Mouse (Mus musculus): ENCODE measurements around the gene Dpagt1. TPM values are rescaled to one million over a fixed set of nuclear protein-coding genes. Genes with fewer than 3 reads are reported as not detected.

The Dpagt1 gene
- polyA plus RNA-seq, 1 experiment from 2014 or later, result 25.3 TPM

DNA sequence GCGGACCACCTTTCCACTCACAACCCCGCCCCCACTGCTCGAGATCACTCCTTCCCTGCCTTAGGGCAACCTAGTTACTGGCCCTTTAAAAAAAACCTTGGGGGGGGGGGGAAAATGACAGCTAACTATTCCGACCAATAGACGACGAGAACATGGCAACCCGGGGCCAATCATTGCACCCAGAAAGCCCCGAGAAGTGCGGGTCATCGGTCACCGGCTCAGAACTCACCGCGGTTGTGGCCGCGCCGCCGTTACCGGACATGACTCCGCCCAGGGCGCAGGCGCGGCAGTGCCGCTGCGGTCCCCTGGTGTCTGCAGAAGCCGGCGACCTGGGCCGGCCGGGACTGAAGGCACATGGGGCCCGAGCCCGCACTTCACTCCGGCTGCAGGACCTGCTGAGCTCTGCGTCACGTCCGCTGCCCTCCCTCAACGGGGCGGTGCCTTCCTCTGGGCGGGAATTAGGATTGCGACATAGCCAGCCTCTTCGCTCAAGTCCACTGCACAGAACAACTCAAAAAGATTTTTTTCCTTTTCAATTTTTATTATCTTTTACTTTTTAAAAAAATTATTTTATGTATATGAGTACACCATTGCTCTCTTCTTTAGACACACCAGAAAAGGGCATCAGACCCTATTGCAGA lies 18.1 kb downstream of the Dpagt1 start, which contains the start of gene Hmbs:
Gene Hmbs, minus strand, starts transcription at position 448 of the 641 bp plus-strand sequence.
- Histone ChIP-seq H3K36me3 (ENCODE audit: control insufficient read depth, insufficient read depth) (peaks cover 36% of the 10 kb centered on the region), H3K9me3 (ENCODE audit: control insufficient read depth) (no peaks in the 10 kb centered on the region), H3K27me3 (replicated peaks; ENCODE audit: control insufficient read depth, insufficient read depth, low read length) (no peaks in the 10 kb centered on the region), H3K9ac (ENCODE audit: low read depth, low read length) (peak within 1 kb of the TSS; percentile 75), H3K4me1 (replicated peaks; ENCODE audit: control insufficient read depth, insufficient read depth, low read length) (no peaks in the 10 kb centered on the region), H3K27ac (ENCODE audit: low read depth, low read length) (peak within 1 kb of the TSS; percentile 95), H3K4me2 (replicated peaks; ENCODE audit: low read depth) (peak within 1 kb of the TSS; percentile 83), H3K4me3 (ENCODE audit: low read depth, low read length) (peak within 1 kb of the TSS; percentile 86)
- TF ChIP-seq CTCF (IDR thresholded peaks at IDR 0.05; ENCODE audit: low read depth), result no peak
- peak; percentile 93 for ATAC-seq
- under 1% methylated on average over 39 of the region's 39 CpGs for WGBS

DNA sequence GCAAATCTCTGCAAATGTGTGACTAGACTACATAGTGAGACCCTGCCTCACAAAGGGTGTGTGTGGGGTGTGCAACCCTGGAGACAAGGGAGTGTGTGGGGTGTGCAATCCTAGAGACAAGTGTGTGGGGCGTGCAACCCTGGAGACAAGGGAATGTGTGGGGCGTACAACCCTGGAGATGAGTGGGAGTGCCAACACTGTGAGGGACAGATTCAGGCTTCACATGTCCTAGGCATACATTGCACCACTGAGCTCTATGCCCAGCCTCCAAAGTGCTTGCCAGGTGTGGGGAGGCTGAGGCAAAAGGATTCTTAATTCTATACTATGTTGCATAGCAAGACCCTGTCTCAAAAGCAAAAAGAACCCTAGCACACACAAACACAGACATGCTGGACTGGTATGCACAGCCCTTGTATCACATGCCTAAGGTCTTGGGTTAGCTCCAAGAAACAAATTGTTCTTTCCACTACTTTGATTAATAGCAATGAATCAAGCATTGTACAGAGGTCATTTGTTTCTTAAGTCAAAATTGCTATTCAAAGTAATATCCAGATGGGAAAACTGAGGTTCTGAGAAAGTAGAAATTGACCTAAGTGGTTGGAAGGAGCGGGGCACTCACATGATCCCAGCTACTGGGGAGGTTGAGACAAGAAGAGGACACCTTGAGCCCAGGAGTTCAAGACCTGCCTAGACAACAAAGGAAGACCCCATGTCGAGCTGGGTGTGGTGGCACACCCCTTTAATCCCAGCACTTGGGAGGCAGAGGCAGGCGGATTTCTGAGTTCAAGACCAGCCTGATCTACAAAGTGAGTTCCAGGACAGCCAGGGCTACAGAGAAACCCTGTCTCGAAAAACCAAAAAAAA lies 20.0 kb downstream of the Dpagt1 start:
- H3K4me2 ChIP-seq (replicated peaks; ENCODE audit: low read depth), result no peak overlapping the region
- no peaks in the 10 kb centered on the region for H3K4me1 ChIP-seq (replicated peaks; ENCODE audit: control insufficient read depth, insufficient read depth, low read length)
- H3K9ac ChIP-seq (ENCODE audit: low read depth, low read length), result no peak overlapping the region
- H3K9me3 ChIP-seq (ENCODE audit: control insufficient read depth), result no peaks in the 10 kb centered on the region
- H3K36me3 ChIP-seq (ENCODE audit: control insufficient read depth, insufficient read depth), result peaks cover 40% of the 10 kb centered on the region
- H3K27me3 ChIP-seq (replicated peaks; ENCODE audit: control insufficient read depth, insufficient read depth, low read length), result no peaks in the 10 kb centered on the region
- no peak for TF ChIP-seq CTCF (IDR thresholded peaks at IDR 0.05; ENCODE audit: low read depth)
- no peak for ATAC-seq
- WGBS, result 90% methylated on average over 6 of the region's 6 CpGs
- H3K27ac ChIP-seq (ENCODE audit: low read depth, low read length), result no peak overlapping the region
- no peak overlapping the region for H3K4me3 ChIP-seq (ENCODE audit: low read depth, low read length)

DNA sequence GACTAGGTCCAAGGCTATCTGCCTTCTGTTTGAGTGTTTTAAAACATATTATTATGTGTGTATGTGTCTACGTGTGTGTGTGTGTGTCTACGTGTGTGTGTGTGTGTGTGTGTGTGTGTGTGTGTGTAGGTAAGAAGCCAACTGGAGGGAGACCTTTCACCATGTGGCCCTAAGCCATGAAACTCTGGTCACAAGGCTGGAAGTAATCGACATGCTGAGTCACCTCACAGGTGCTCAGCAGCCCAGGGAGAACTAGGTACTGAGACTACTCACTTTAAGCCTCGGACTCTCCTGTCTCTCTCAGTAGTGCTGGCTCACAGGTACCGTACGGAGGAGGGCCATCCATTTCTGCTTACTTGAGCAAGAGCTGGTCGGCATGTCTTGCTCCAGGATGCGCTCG lies 21.3 kb downstream of the Dpagt1 start:
- 89% methylated on average over 9 of the region's 9 CpGs for WGBS
- Histone ChIP-seq H3K4me2 (replicated peaks; ENCODE audit: low read depth) (no peak overlapping the region), H3K4me1 (replicated peaks; ENCODE audit: control insufficient read depth, insufficient read depth, low read length) (no peaks in the 10 kb centered on the region), H3K9me3 (ENCODE audit: control insufficient read depth) (no peaks in the 10 kb centered on the region), H3K27ac (ENCODE audit: low read depth, low read length) (no peak overlapping the region), H3K27me3 (replicated peaks; ENCODE audit: control insufficient read depth, insufficient read depth, low read length) (no peaks in the 10 kb centered on the region), H3K36me3 (ENCODE audit: control insufficient read depth, insufficient read depth) (peaks cover 48% of the 10 kb centered on the region), H3K9ac (ENCODE audit: low read depth, low read length) (no peak overlapping the region), H3K4me3 (ENCODE audit: low read depth, low read length) (no peak overlapping the region)
- no peak for TF ChIP-seq CTCF (IDR thresholded peaks at IDR 0.05; ENCODE audit: low read depth)
- no peak for ATAC-seq

DNA sequence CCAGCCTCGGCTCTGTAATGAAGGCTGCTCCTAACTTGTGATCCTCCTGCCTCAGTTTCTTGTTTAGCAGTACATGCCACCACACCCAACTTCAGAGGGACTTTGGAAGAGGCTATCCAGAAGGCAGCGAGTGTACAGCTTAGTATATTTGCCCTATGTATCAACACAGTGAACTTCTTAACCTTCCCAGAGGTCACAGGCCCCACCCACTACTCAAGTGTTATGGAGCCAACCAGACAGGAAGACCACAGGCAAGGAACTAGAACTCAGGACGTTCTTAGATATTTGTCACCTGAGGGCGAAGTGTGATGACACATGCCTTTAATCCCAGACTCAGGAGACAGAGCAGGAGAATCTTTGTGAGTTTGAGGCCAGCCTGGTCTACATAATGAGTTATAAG lies 21.8 kb downstream of the Dpagt1 start:
- H3K27me3 ChIP-seq (replicated peaks; ENCODE audit: control insufficient read depth, insufficient read depth, low read length), result no peaks in the 10 kb centered on the region
- TF ChIP-seq CTCF (IDR thresholded peaks at IDR 0.05; ENCODE audit: low read depth), result no peak
- H3K4me1 ChIP-seq (replicated peaks; ENCODE audit: control insufficient read depth, insufficient read depth, low read length), result no peaks in the 10 kb centered on the region
- no peaks in the 10 kb centered on the region for H3K9me3 ChIP-seq (ENCODE audit: control insufficient read depth)
- H3K27ac ChIP-seq (ENCODE audit: low read depth, low read length), result no peak overlapping the region
- H3K4me3 ChIP-seq (ENCODE audit: low read depth, low read length), result no peak overlapping the region
- H3K9ac ChIP-seq (ENCODE audit: low read depth, low read length), result no peak overlapping the region
- 74% methylated on average over 4 of the region's 4 CpGs for WGBS
- H3K36me3 ChIP-seq (ENCODE audit: control insufficient read depth, insufficient read depth), result peaks cover 52% of the 10 kb centered on the region
- ATAC-seq, result no peak
- H3K4me2 ChIP-seq (replicated peaks; ENCODE audit: low read depth), result no peak overlapping the region

DNA sequence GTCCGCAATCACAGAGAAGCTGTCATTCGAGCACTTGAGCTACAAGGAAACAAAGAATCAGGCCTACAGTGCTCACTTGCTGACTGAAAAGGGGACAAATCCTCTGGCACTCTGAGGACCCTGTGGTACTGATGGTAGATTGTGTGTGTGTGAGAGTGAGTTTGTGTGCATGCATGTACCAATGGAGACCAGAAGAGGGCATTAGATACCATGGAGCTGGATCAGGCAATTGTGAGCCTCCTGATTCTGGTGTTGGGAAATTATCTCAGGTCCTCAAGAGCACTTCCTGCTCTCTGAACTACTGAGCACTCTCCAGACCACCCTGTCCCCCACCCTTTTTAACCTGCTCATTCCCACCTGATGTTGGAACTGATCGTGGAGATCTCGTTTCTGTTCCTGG lies 22.7 kb downstream of the Dpagt1 start:
- no peak for ATAC-seq
- Histone ChIP-seq H3K9me3 (ENCODE audit: control insufficient read depth) (no peaks in the 10 kb centered on the region), H3K4me2 (replicated peaks; ENCODE audit: low read depth) (no peak overlapping the region), H3K27ac (ENCODE audit: low read depth, low read length) (no peak overlapping the region; the same call in 1 of the 2 replicates), H3K36me3 (ENCODE audit: control insufficient read depth, insufficient read depth) (peaks cover 62% of the 10 kb centered on the region), H3K4me1 (replicated peaks; ENCODE audit: control insufficient read depth, insufficient read depth, low read length) (no peaks in the 10 kb centered on the region), H3K9ac (ENCODE audit: low read depth, low read length) (no peak overlapping the region), H3K27me3 (replicated peaks; ENCODE audit: control insufficient read depth, insufficient read depth, low read length) (no peaks in the 10 kb centered on the region), H3K4me3 (ENCODE audit: low read depth, low read length) (no peak overlapping the region)
- peak; percentile 46 for TF ChIP-seq CTCF (IDR thresholded peaks at IDR 0.05; ENCODE audit: low read depth)
- 96% methylated on average over 4 of the region's 4 CpGs for WGBS

DNA sequence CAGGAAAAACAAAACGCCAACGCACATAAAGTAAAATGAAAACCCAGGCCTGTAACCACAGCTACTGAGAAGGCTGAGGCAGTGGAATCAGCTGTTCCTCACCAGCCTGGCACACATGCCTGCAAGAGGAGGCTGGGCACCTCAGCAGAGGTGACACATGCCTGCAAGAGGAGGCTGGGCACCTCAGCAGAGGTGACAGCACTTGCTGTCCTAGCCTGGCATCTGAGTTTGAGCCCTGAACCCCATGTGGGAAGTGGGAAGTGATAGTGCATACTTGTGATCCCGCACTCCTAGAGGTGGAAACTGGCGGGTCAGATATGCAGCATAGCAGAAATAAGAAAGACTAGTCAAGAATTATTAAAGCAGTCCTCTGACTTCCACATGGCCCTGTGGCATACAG lies 25.6 kb downstream of the Dpagt1 start:
- no peak for TF ChIP-seq CTCF (IDR thresholded peaks at IDR 0.05; ENCODE audit: low read depth)

More for the DNA sequence above, 25.6 kb downstream of the Dpagt1 start:
- H3K4me2 ChIP-seq (replicated peaks; ENCODE audit: low read depth), result no peak overlapping the region
- WGBS, result over 99% methylated on average over 4 of the region's 4 CpGs
- peaks cover 90% of the 10 kb centered on the region for H3K36me3 ChIP-seq (ENCODE audit: control insufficient read depth, insufficient read depth)
- no peak overlapping the region for H3K27ac ChIP-seq (ENCODE audit: low read depth, low read length)
- no peaks in the 10 kb centered on the region for H3K27me3 ChIP-seq (replicated peaks; ENCODE audit: control insufficient read depth, insufficient read depth, low read length)
- H3K4me1 ChIP-seq (replicated peaks; ENCODE audit: control insufficient read depth, insufficient read depth, low read length), result no peaks in the 10 kb centered on the region
- ATAC-seq, result no peak
- no peak overlapping the region for H3K4me3 ChIP-seq (ENCODE audit: low read depth, low read length)
- H3K9me3 ChIP-seq (ENCODE audit: control insufficient read depth), result no peaks in the 10 kb centered on the region
- H3K9ac ChIP-seq (ENCODE audit: low read depth, low read length), result no peak overlapping the region

Data from intestine, postnatal 0 days (tissue).